In genomic region chr12:15815576-15816253, GRCm38 (mm10) we compare ENCODE assay signal across 8 mouse cellular contexts. TPM values are rescaled to one million over a fixed set of nuclear protein-coding genes. Genes with fewer than 3 reads are reported as not detected.
A peak's percentile ranks its signal among the peaks of the same experiment; 100 is the strongest.
DNase-seq lines count a peak whose midpoint lies in the region; TF ChIP-seq lines count a peak whose summit lies in the region.

No protein-coding gene starts in this region.

- peaks cover 45% of the 10 kb centered on the region for H3K4me1 ChIP-seq in E14TG2a.4 (replicated peaks; ENCODE audit: low read depth, low read length)
- peaks cover 3% of the 10 kb centered on the region; the same call in 1 of the 2 replicates for H3K4me1 ChIP-seq in bone marrow macrophage, adult 2 months (ENCODE audit: control insufficient read depth, insufficient read depth, low read length)

- H3K4me3 ChIP-seq in E14TG2a.4 (replicated peaks; ENCODE audit: low read length), result peak overlapping the region; percentile 84
- peak overlapping the region; percentile 56 for H3K4me3 ChIP-seq in bone marrow macrophage, adult 2 months (ENCODE audit: insufficient read depth, low read length)

- peaks cover 51% of the 10 kb centered on the region for H3K27me3 ChIP-seq in E14TG2a.4 (ENCODE audit: insufficient read depth, low read length)

- TF ChIP-seq CTCF in E14TG2a.4 (conservative IDR thresholded peaks at IDR 0.05; ENCODE audit: low read length), result 0 out of 2 replicates have a peak, but pooled peaks have one; percentile 2
- TF ChIP-seq CTCF in bone marrow macrophage, adult 2 months (IDR thresholded peaks at IDR 0.05; ENCODE audit: low read depth, low read length), result no peak

- H3K36me3 ChIP-seq in E14TG2a.4 (ENCODE audit: insufficient read depth, low read length), result no peaks in the 10 kb centered on the region

- DNase-seq in forelimb bud, embryonic 11.5 days (ENCODE audit: low read depth, low spot score), result peak; percentile 85
- DNase-seq in heart, postnatal 4 days, result peak; percentile 78
- peak; percentile 75 to 80 for DNase-seq in layer of hippocampus, postnatal 10 days (ENCODE audit: low spot score in 2 of 2)
- peak; percentile 62 for DNase-seq in lung, postnatal 14 days
- DNase-seq in ovary, postnatal 36 days (ENCODE audit: low spot score), result peak; percentile 71
- DNase-seq in thymus, postnatal 10 days (ENCODE audit: low spot score in 2 of 2), result peak; percentile 80 to 81

- TF ChIP-seq POLR2A in bone marrow macrophage, adult 2 months (IDR thresholded peaks at IDR 0.05; ENCODE audit: borderline replicate concordance, low read depth, low read length), result no peak

- H3K27ac ChIP-seq in bone marrow macrophage, adult 2 months (ENCODE audit: insufficient read depth, low read depth, low read length), result no peak overlapping the region

- H3K9me3 ChIP-seq in E14TG2a.4 (ENCODE audit: low read length), result no peaks in the 10 kb centered on the region

RNA-seq across cellular contexts. Expression of gene Trib2, which starts 1.0 kb away (rescaled TPM):
- polyA plus RNA-seq in bone marrow macrophage, adult 2 months (2012; ENCODE audit: insufficient read depth, insufficient read length, missing spikeins), result 0.54 TPM in 1 of 2 replicates, not detected in the other
- total RNA-seq in heart, postnatal 4 days (2021), result 10 to 100 TPM; 73.6 to 83.6 TPM
- total RNA-seq in layer of hippocampus, postnatal 10 days (2021), result 10 to 100 TPM; 71.6 to 72.5 TPM
